Mouse (Mus musculus): ENCODE measurements around the gene Gbx1.

DNA sequence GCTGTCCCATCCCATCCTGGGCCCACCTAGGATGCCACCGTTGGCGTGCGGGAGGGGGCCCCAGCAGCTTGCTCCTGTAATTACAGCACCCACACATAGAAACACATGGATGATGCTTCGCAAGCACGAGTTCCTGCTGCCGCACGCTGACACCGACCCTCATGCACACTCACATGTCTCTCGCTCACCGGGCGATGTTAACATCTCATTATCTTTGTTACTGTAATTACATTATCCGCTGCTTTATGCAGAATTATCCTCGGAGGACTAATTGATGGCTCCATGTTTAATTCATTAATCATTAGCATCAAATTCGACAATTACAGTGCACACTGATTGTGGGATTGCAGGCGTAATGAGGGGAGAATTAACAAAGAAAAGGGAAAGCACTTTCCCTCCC lies 32.0 kb downstream of the Gbx1 start:
- TF ChIP-seq USF1 (IDR thresholded peaks at IDR 0.05; ENCODE audit: low read depth) (no peak), CTCF (IDR thresholded peaks at IDR 0.05; ENCODE audit: control insufficient read depth, insufficient read depth, insufficient read length) (no peak), MAX (IDR thresholded peaks at IDR 0.05) (no peak), CEBPB (IDR thresholded peaks at IDR 0.05; ENCODE audit: low read depth) (no peak), MYOG (IDR thresholded peaks at IDR 0.05; ENCODE audit: control insufficient read depth, extremely low read depth, insufficient read length) (no peak), FOSL1 (IDR thresholded peaks at IDR 0.05; ENCODE audit: insufficient read depth, low read length, poor library complexity, severe bottlenecking) (no peak)

Measured in C2C12 (cell line).